Mouse (Mus musculus) right cerebral cortex, postnatal 36 days (tissue): ENCODE data around the gene Gm49393.

Experiments
- DNase-seq, 2 experiments: peaks; one replicate each; pipeline ENCODE4 v3.0.0; 2022; ENCODE audit warnings: low spot score in 2 of 2, mixed read lengths in 1 of 2

Gene Gm49393

GRCm38 (mm10) chr13:60809690-60810089, 125.7 kb downstream of the Gm49393 start:
- DNase-seq: no peak
